Mouse (Mus musculus) forebrain, embryonic 12.5 days (tissue): ENCODE results near the gene Prop1. TPM values are rescaled to one million over a fixed set of nuclear protein-coding genes. Genes with fewer than 3 reads are reported as not detected.

Experiments
- ATAC-seq: fragments of 200-750 bp; cut with Nextera tagmentation; 2 replicates; pipeline ENCODE4 v1.8.0; 2017; ENCODE audit warnings: moderate TSS enrichment; ENCODE audit not compliant: low FRiP score
- H3K27ac ChIP-seq: fragments of 300-500 bp; sonication (generic); 2 replicates; pipeline ENCODE4 v1.5.1; 2016; ENCODE audit warnings: mild to moderate bottlenecking
- H3K27me3 ChIP-seq: fragments of 300-500 bp; sonication (generic); 2 replicates; pipeline ENCODE4 v1.6.1; 2016; ENCODE audit warnings: mild to moderate bottlenecking
- H3K36me3 ChIP-seq: fragments of 300-500 bp; sonication (generic); replicated peaks from 2 replicates; pipeline ENCODE4 v1.6.1; 2016; ENCODE audit warnings: mild to moderate bottlenecking
- H3K4me1 ChIP-seq: fragments of 300-500 bp; sonication (generic); 2 replicates; pipeline ENCODE4 v1.6.1; 2016
- H3K4me2 ChIP-seq: fragments of 300-500 bp; sonication (generic); 2 replicates; pipeline ENCODE4 v1.6.1; 2016; ENCODE audit warnings: mild to moderate bottlenecking, moderate library complexity
- H3K4me3 ChIP-seq: fragments of 300-500 bp; sonication (generic); replicated peaks from 2 replicates; pipeline ENCODE4 v1.5.1; 2016; ENCODE audit warnings: mild to moderate bottlenecking
- H3K9ac ChIP-seq: fragments of 300-500 bp; sonication (generic); 2 replicates; pipeline ENCODE4 v1.6.1; 2016; ENCODE audit warnings: mild to moderate bottlenecking
- H3K9me3 ChIP-seq: fragments of 300-500 bp; sonication (generic); 2 replicates; pipeline ENCODE4 v1.6.1; 2016
- WGBS: fragments of 180-500 bp; shearing (Covaris S2); methylation state at CpG from one replicate; pipeline ENCODE4 v1.1.7; 2016; 5-methylcytosine and 5-hydroxymethylcytosine counted together
- polyA plus RNA-seq: library from polyadenylated mRNA; unstranded; fragments of >200 nt; fragmentation: Nextera tagmentation; extraction: Ambion mirVana; gene quantifications from 2 replicates; pipeline ENCODE4 v1.2.1, GENCODE M21; 2016

The Prop1 gene
- polyA plus RNA-seq, 1 experiment from 2014 or later: not detected

GRCm38 (mm10) chr11:50931451-50931866, 22.1 kb downstream of the Prop1 start, which contains the start of gene Zfp354b:
Zfp354b (minus strand) TSS chr11:50931633.
- H3K9ac ChIP-seq: peak within 1 kb of the TSS; percentile 75
- no peaks in the 10 kb centered on the region for H3K36me3 ChIP-seq
- 0% methylated on average over 18 of the region's 18 CpGs for WGBS
- no peaks in the 10 kb centered on the region for H3K9me3 ChIP-seq
- H3K4me1 ChIP-seq: peaks cover 10% of the 10 kb centered on the region
- peaks cover 14% of the 10 kb centered on the region; the same call in 1 of the 2 replicates for H3K27me3 ChIP-seq
- ATAC-seq: peak; percentile 96
- H3K27ac ChIP-seq: peak within 1 kb of the TSS; percentile 25; the same call in 1 of the 2 replicates
- peak within 1 kb of the TSS; percentile 60 for H3K4me3 ChIP-seq
- peak within 1 kb of the TSS; percentile 84 for H3K4me2 ChIP-seq

GRCm38 (mm10) chr11:50931021-50931420, 22.5 kb downstream of the Prop1 start:
- Histone ChIP-seq H3K36me3 (no peaks in the 10 kb centered on the region), H3K9ac (peak overlapping the region; percentile 75), H3K27me3 (peaks cover 14% of the 10 kb centered on the region; the same call in 1 of the 2 replicates), H3K4me2 (peak overlapping the region; percentile 84), H3K4me3 (peak overlapping the region; percentile 60), H3K4me1 (peaks cover 10% of the 10 kb centered on the region), H3K27ac (peak overlapping the region; percentile 25; the same call in 1 of the 2 replicates), H3K9me3 (no peaks in the 10 kb centered on the region)
- 2% methylated on average over 16 of the region's 16 CpGs for WGBS
- peak; percentile 66 for ATAC-seq

GRCm38 (mm10) chr11:50930469-50931014, 23.0 kb downstream of the Prop1 start:
- Histone ChIP-seq H3K4me2 (peak overlapping the region; percentile 84), H3K27me3 (peaks cover 14% of the 10 kb centered on the region; the same call in 1 of the 2 replicates), H3K27ac (0 out of 2 replicates have a peak overlapping the region, but pooled peaks have one; percentile 25), H3K9me3 (no peaks in the 10 kb centered on the region), H3K4me3 (peak overlapping the region; percentile 60), H3K9ac (peak overlapping the region; percentile 75), H3K36me3 (no peaks in the 10 kb centered on the region), H3K4me1 (peaks cover 10% of the 10 kb centered on the region)
- ATAC-seq: no peak
- 38% methylated on average over 14 of the region's 14 CpGs for WGBS

GRCm38 (mm10) chr11:50915671-50916320, 37.8 kb downstream of the Prop1 start, which contains the start of gene Zfp2:
Zfp2 (minus strand) TSS chr11:50916165.
- H3K27ac ChIP-seq: peak within 1 kb of the TSS; percentile 81

GRCm38 (mm10) chr11:50914461-50914860, 39.1 kb downstream of the Prop1 start:
- no peak for ATAC-seq
- H3K4me3 ChIP-seq: no peak overlapping the region
- H3K4me2 ChIP-seq: no peak overlapping the region
- peaks cover 42% of the 10 kb centered on the region for H3K36me3 ChIP-seq
- no peak overlapping the region for H3K9ac ChIP-seq
- H3K9me3 ChIP-seq: peaks cover 29% of the 10 kb centered on the region
- 95% methylated on average over 3 of the region's 3 CpGs for WGBS
- no peaks in the 10 kb centered on the region for H3K4me1 ChIP-seq
- no peaks in the 10 kb centered on the region for H3K27me3 ChIP-seq
- H3K27ac ChIP-seq: no peak overlapping the region

More at GRCm38 (mm10) chr11:50915671-50916320, 37.8 kb downstream of the Prop1 start, which contains the start of gene Zfp2:
- Histone ChIP-seq H3K36me3 (peaks cover 29% of the 10 kb centered on the region), H3K4me2 (peak within 1 kb of the TSS; percentile 47), H3K27me3 (no peaks in the 10 kb centered on the region), H3K4me1 (no peaks in the 10 kb centered on the region), H3K9me3 (peaks cover 22% of the 10 kb centered on the region), H3K9ac (peak within 1 kb of the TSS; percentile 93), H3K4me3 (peak within 1 kb of the TSS; percentile 83)
- WGBS: under 1% methylated on average over 47 of the region's 47 CpGs
- peak; percentile 97 for ATAC-seq

GRCm38 (mm10) chr11:50913301-50913700, 40.3 kb downstream of the Prop1 start:
- H3K36me3 ChIP-seq: peaks cover 54% of the 10 kb centered on the region

GRCm38 (mm10) chr11:50908136-50908535, 45.4 kb downstream of the Prop1 start:
- Histone ChIP-seq H3K27ac (no peak overlapping the region), H3K4me3 (no peak overlapping the region), H3K36me3 (peaks cover 97% of the 10 kb centered on the region), H3K4me2 (no peak overlapping the region), H3K4me1 (no peaks in the 10 kb centered on the region), H3K9me3 (peaks cover 61% of the 10 kb centered on the region), H3K9ac (no peak overlapping the region), H3K27me3 (no peaks in the 10 kb centered on the region)
- WGBS: 90% methylated on average over 5 of the region's 5 CpGs
- ATAC-seq: no peak

More at GRCm38 (mm10) chr11:50913301-50913700, 40.3 kb downstream of the Prop1 start:
- H3K27ac ChIP-seq: no peak overlapping the region
- ATAC-seq: no peak
- H3K4me2 ChIP-seq: no peak overlapping the region
- no peaks in the 10 kb centered on the region for H3K4me1 ChIP-seq
- 90% methylated on average over 1 of the region's 1 CpGs for WGBS
- H3K27me3 ChIP-seq: no peaks in the 10 kb centered on the region
- peaks cover 29% of the 10 kb centered on the region for H3K9me3 ChIP-seq
- H3K9ac ChIP-seq: no peak overlapping the region
- H3K4me3 ChIP-seq: no peak overlapping the region

Other genes with a start within 250 kb of the Prop1 start
- gene Zfp354c, start 126.0 kb downstream of the Prop1 start, polyA plus RNA-seq: 49.6 and 55.9 TPM in 2 replicates
- 1.3 TPM in 2 replicates for gene Zfp879, start 112.2 kb downstream of the Prop1 start, polyA plus RNA-seq
- gene Grm6, start 103.1 kb downstream of the Prop1 start, polyA plus RNA-seq: not detected in 2 replicates
- gene Zfp454, start 66.1 kb downstream of the Prop1 start, polyA plus RNA-seq: 14.8 and 15.8 TPM in 2 replicates
- gene Zfp2, start 37.6 kb downstream of the Prop1 start, polyA plus RNA-seq: 34.8 and 42.0 TPM in 2 replicates
- 1.7 and 2.2 TPM in 2 replicates for gene Zfp354b, start 22.1 kb downstream of the Prop1 start, polyA plus RNA-seq
- not detected in 2 replicates for gene 4933414I15Rik, start 10.0 kb downstream of the Prop1 start, polyA plus RNA-seq
- gene Olfr1378, start 12.8 kb upstream of the Prop1 start, polyA plus RNA-seq: not detected in 2 replicates
- 0.09 TPM in 1 of 2 replicates, not detected in the other for gene Olfr1377, start 28.2 kb upstream of the Prop1 start, polyA plus RNA-seq
- gene Olfr51, start 49.8 kb upstream of the Prop1 start, polyA plus RNA-seq: not detected in 2 replicates
- gene Olfr54, start 60.5 kb upstream of the Prop1 start, polyA plus RNA-seq: not detected in 2 replicates
- not detected in 2 replicates for gene Olfr1375, start 94.3 kb upstream of the Prop1 start, polyA plus RNA-seq
- gene Zfp354a, start 105.5 kb upstream of the Prop1 start, polyA plus RNA-seq: 8.7 and 9.5 TPM in 2 replicates